Mouse (Mus musculus) v-Abl transformed pro-B cells (cell line): ENCODE measurements around the gene Hrc.

Experiments used
- in situ Hi-C, 2 experiments: fragments of 400-800 bp; cut with MboI; formaldehyde crosslinking; loops; one replicate each; pipeline ENCODE4 v1.15.1; 2025; ENCODE audit not compliant: unreplicated experiment in 2 of 2

The Hrc gene

DNA sequence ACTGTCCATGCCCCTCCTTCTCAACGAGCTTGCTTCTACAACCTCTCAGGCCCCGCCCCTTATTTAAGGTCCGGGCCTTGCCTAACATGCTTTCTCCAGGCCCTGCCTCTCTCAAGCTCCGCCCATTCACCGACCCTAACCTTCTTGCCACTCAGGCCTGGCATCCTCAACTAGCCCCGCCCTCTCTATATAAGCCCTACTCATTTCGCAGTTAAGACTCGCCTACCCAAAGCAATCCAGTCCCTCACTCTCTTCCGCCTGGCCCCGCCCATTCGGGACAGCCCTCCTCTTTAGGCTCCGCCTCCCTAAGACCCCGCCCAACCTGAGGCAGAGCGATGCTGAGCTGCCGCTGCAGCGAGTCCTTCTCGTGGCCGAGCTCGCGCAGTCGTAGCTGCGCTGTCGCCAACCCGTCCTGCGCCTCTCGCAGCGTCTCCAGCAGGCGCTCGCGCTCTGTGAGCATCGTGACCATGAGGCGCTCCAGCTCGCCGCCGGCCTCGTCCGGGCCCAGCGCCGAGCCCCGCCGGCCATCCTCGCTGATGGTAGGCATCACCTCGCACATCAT, 26.2 kb downstream of the Hrc start:
- in situ Hi-C loops = no loop called here

- in situ Hi-C loops = no loop called here
Observed at GRCm38 (mm10) chr7:45362801-45363200, 27.7 kb downstream of the Hrc start.

- in situ Hi-C loops = no loop called here
Observed at GRCm38 (mm10) chr7:45363983-45364382, 28.9 kb downstream of the Hrc start.

GRCm38 (mm10) chr7:45365742-45366651, 30.9 kb downstream of the Hrc start:
- in situ Hi-C loops = no loop called here

DNA sequence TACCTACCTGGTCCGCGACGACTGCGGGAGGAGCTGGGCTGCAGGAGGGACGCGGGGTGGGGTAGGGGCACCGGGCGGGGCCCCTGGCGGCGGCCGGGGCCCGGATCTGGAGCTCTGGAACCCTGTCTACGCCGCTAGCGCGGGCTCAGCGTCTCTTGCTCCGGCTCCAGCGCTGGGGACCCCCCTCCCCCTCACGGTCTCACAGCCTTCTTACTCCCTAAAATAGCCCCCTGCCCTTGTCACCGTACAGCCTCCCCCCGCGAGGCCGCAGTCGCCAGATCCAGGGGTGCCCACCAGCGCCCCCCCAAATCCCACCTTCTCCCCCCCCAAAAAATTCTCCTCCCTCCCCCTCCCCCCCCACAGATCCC, 31.5 kb downstream of the Hrc start, which contains the start of gene Ppfia3:
Gene Ppfia3 (minus strand): TSS at position 368 of the 368 bp plus-strand sequence.
- in situ Hi-C loops = no loop called here

GRCm38 (mm10) chr7:45367020-45367880, 32.2 kb downstream of the Hrc start:
- in situ Hi-C loops = no loop called here

DNA sequence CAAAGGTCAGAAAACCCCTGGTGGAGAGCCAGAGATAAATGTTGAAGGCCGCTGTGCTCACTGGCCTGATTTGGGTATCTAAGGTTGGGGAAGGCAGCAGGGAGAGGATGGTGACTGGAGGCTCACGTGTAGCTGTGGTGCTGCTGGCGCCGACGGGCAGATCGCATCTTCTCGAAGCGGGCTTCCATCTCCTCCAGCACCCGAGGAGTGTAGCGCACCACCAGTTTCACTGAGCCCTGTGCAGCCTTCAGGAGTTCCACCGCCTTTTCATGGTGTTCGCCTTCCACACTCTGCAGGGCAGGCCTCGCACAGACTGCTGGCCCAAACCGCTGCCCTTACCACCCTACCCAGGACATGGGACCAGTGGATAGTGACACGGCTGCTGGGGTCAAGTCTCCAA, 33.1 kb downstream of the Hrc start:
- in situ Hi-C loops = no loop called here

GRCm38 (mm10) chr7:45369022-45369745, 34.1 kb downstream of the Hrc start:
- in situ Hi-C loops = no loop called here

GRCm38 (mm10) chr7:45369836-45370474, 34.9 kb downstream of the Hrc start:
- in situ Hi-C loops = no loop called here

GRCm38 (mm10) chr7:45370475-45371311, 35.6 kb downstream of the Hrc start, which contains the start of gene Lin7b:
Gene Lin7b (minus strand): TSS chr7:45370583.
- in situ Hi-C loops = no loop called here

GRCm38 (mm10) chr7:45372371-45372770, 37.3 kb downstream of the Hrc start:
- in situ Hi-C loops = no loop called here

GRCm38 (mm10) chr7:45374620-45375019, 39.5 kb downstream of the Hrc start:
- in situ Hi-C loops = no loop called here

DNA sequence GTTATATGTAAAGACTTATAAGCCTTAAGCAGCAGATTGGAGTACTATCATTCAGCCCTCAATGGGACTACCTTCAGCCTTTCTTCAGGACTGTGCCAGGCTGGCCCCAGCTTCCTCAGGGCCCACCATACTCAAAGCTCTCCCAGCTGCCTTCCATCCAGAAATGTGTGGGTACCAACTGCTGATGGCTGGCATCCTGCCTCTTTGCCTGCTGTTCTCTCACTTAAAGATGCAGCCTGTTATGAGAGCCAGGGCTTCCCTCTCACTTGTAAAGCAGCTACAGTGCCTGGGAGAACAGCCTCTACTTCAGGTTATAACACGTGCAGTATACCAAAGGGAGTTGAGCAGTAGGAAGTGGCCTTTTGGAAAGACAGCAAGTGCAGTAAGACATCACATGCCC, 41.0 kb downstream of the Hrc start:
- in situ Hi-C loops = no loop called here

DNA sequence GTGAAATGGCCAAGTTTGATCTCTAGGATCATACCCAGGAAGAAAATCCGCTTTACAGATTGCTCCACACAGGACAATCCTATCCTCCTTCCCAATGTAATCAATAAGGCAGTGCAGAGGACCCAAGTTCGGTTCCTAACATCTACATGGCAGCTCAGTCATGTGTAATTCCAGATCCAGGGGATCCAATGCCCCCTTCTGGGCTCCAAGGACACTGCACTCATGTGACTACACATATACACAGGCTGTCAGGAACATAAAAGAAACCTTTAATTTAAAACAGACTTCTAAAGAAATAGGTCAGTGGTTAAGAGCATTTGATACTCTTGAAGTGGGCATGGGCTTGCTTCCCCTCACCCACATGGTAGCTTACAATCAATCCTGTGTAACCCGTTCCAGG, 51.0 kb downstream of the Hrc start:
- in situ Hi-C loops = no loop called here
